Mouse (Mus musculus) liver, embryonic 15.5 days (tissue): ENCODE data around the gene Gclm. TPM values are rescaled to one million over a fixed set of nuclear protein-coding genes. Genes with fewer than 3 reads are reported as not detected.
"Not testable (repeated sequence)": the region's sequence is repeated elsewhere in the genome, so short reads cannot be mapped to it uniquely, and the experiment has no call there.

Experiments used
- ATAC-seq: fragments of 200-750 bp; cut with Nextera tagmentation; 2 replicates; pipeline ENCODE4 v1.8.0; 2017; ENCODE audit warnings: moderate number of reproducible peaks, mild to moderate bottlenecking, moderate library complexity; ENCODE audit not compliant: insufficient read depth
- H3K27ac ChIP-seq: fragments of 300-500 bp; sonication (generic); replicated peaks from 2 replicates; pipeline ENCODE4 v1.5.1; 2015; ENCODE audit warnings: mild to moderate bottlenecking, inconsistent platforms
- H3K27me3 ChIP-seq: fragments of 300-500 bp; sonication (generic); 2 replicates; pipeline ENCODE4 v1.6.1; 2015; ENCODE audit warnings: mild to moderate bottlenecking, inconsistent platforms
- H3K36me3 ChIP-seq: fragments of 300-500 bp; sonication (generic); replicated peaks from 2 replicates; pipeline ENCODE4 v1.6.1; 2015; ENCODE audit warnings: moderate library complexity, mild to moderate bottlenecking, inconsistent platforms
- H3K4me1 ChIP-seq: fragments of 300-500 bp; sonication (generic); replicated peaks from 2 replicates; pipeline ENCODE4 v1.6.1; 2015; ENCODE audit warnings: inconsistent platforms
- H3K4me2 ChIP-seq: fragments of 300-500 bp; sonication (generic); 2 replicates; pipeline ENCODE4 v1.6.1; 2015; ENCODE audit warnings: moderate library complexity, mild to moderate bottlenecking, inconsistent platforms
- H3K4me3 ChIP-seq: fragments of 300-500 bp; sonication (generic); replicated peaks from 2 replicates; pipeline ENCODE4 v1.5.1; 2015; ENCODE audit warnings: mild to moderate bottlenecking, inconsistent platforms
- H3K9ac ChIP-seq: fragments of 300-500 bp; sonication (generic); 2 replicates; pipeline ENCODE4 v1.6.1; 2015; ENCODE audit warnings: moderate library complexity, mild to moderate bottlenecking, inconsistent platforms
- H3K9me3 ChIP-seq: fragments of 300-500 bp; sonication (generic); replicated peaks from 2 replicates; pipeline ENCODE4 v1.6.1; 2016; ENCODE audit warnings: inconsistent platforms
- WGBS: fragments of 180-500 bp; shearing (Covaris S2); methylation state at CpG from one replicate; pipeline ENCODE4 v1.1.7; 2015; ENCODE audit warnings: mixed read lengths; ENCODE audit not compliant: insufficient replicate concordance; 5-methylcytosine and 5-hydroxymethylcytosine counted together
- polyA plus RNA-seq: library from polyadenylated mRNA; unstranded; fragments of >200 nt; fragmentation: Nextera tagmentation; extraction: Ambion mirVana; gene quantifications from 2 replicates; pipeline ENCODE4 v1.2.1, GENCODE M21; 2015

Gene Gclm
- polyA plus RNA-seq, 1 experiment from 2014 or later, result 427 TPM

DNA sequence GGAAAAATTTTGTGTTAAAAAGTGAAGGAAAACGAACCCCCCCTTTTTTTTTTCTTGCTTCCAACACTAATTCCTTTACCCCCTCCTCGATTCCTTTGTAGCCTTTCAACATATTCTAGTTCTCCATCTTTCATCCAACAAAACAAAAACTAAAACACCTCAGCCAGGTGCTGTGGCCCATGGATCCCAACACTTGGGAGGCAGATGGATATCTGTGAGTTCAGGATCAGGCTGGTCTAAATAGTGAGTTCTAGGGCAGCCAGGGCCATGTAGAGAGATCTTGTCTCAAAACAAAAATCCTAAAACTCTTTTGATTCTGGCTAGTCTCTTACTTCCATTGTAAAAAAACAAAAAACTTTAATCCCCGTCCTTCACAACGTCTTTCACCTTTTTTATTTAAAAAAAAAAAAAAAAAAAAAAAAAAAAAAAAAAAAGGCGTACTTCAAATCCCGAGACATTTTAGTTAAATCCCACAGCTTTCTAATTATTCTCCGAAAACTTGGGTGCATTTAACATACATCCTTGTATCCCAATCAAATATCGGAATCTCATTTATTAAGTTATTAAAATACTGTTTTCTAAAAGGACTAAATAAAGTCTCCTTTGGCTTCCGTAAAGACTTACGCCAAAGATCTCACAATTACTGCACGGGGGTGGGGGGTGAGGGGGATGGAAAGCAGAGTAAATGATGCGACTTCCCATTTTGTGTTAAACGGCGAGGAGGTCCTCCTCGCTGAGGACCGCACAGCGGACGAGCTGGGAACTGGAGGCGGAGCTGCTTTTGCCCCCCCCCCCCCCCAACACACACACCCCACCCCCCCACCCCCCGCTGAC is 28.3 kb downstream of the Gclm start:
- H3K9me3 ChIP-seq, result no peaks in the 10 kb centered on the region
- H3K4me1 ChIP-seq, result peaks cover 51% of the 10 kb centered on the region
- 7% methylated on average over 20 of the region's 20 CpGs for WGBS
- H3K4me3 ChIP-seq, result peak overlapping the region; percentile 96
- no peak for ATAC-seq
- H3K9ac ChIP-seq, result peak overlapping the region; percentile 96
- H3K36me3 ChIP-seq, result peaks cover 44% of the 10 kb centered on the region
- peak overlapping the region; percentile 82 for H3K4me2 ChIP-seq
- H3K27me3 ChIP-seq, result no peaks in the 10 kb centered on the region
- no peak overlapping the region for H3K27ac ChIP-seq

DNA sequence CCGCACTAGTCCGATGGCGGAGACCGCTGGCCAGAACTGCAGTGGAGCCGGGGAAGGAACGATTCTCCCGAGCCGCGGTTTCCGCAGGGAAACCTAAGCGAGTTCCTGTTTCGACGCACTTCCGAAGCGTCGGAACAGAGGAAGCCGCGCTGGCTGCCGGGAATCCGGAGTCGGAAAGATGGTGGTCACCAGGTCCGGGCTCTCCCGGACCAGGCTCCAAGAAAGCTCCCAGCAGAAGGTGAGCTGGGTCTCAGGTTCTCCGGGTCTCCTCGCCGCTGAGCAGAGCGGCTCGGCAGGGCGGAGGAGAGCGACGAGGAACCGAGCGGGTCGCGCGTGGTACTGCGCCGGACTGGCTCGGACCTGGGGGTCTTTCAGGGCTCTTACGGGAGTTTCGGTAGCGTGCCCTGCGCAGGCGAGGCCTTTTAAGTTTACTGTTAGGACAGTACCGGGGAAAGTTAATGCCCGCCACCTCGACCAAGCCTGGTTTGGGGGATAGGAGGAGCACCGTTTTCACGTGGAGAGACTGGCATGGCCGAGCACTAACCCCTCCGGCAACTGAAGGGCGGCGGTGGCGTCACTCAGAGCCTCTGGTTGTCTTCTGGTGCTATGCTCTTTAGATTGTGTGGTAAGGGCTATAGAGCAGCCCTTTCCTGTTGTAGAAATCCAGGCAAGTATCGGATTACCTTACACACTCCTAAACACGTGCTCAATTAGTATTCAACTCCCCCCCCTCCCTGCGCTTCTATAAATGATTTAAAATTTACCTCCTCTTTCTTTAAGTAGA is 29.1 kb downstream of the Gclm start, which contains the start of gene Dnttip2:
Gene Dnttip2, plus strand, starts transcription at position 148 of the 784 bp plus-strand sequence.
- peak within 1 kb of the TSS; percentile 96 for H3K9ac ChIP-seq
- peak; percentile 87 for ATAC-seq
- H3K9me3 ChIP-seq, result no peaks in the 10 kb centered on the region
- no peaks in the 10 kb centered on the region for H3K27me3 ChIP-seq
- peak within 1 kb of the TSS; percentile 76 for H3K27ac ChIP-seq
- peak within 1 kb of the TSS; percentile 96 for H3K4me3 ChIP-seq
- peaks cover 49% of the 10 kb centered on the region for H3K36me3 ChIP-seq
- WGBS, result under 1% methylated on average over 57 of the region's 57 CpGs
- peak within 1 kb of the TSS; percentile 82 for H3K4me2 ChIP-seq
- H3K4me1 ChIP-seq, result peaks cover 51% of the 10 kb centered on the region

DNA sequence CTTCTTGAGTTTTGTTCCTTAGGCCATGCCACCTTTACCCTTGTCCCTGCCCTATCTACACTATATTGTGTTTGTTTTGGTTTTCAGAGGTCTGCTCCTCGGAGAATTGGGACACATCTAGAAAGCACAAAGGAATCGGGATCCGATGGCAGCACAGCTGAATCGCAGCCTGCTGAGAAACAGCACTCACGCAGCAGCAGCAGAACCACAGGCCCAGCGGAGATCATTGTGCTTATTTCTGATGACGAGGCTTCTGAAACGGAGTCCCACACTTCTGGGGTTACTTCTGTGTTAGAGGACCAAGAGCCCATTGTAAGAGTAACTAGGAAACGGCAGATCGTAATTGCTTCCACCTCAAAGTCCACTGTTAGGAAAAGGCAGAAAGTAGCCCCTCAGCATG is 29.8 kb downstream of the Gclm start:
- peaks cover 52% of the 10 kb centered on the region for H3K36me3 ChIP-seq

DNA sequence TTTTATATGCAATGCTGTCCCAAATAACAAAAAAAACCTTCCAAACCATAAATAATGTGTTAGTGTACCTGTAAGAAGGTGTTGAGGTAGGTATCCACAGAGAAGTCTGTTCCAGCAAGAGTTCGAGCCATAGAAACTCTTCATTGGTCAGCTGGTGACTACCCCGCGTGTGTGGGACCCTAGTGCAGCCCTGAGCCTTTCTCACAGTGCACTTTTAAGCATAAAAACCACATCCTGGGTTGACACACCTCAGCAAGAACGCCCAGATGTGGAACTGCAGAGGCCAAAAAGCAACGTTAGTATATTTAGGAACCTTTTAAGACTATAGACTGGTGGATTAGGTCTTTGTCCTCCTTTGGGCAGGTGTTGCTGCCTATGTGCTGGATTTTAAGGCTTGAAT is 41.8 kb downstream of the Gclm start:
- peaks cover 12% of the 10 kb centered on the region for H3K4me1 ChIP-seq
- H3K27me3 ChIP-seq, result peaks cover 24% of the 10 kb centered on the region
- no peaks in the 10 kb centered on the region for H3K9me3 ChIP-seq
- H3K36me3 ChIP-seq, result peaks cover 34% of the 10 kb centered on the region
- H3K27ac ChIP-seq, result no peak overlapping the region
- WGBS, result 38% methylated on average over 5 of the region's 5 CpGs
- no peak for ATAC-seq
- no peak overlapping the region for H3K4me3 ChIP-seq
- H3K9ac ChIP-seq, result no peak overlapping the region
- H3K4me2 ChIP-seq, result no peak overlapping the region

More for the DNA sequence above, 29.8 kb downstream of the Gclm start:
- Histone ChIP-seq H3K4me2 (peak overlapping the region; percentile 82), H3K27ac (0 out of 2 replicates have a peak overlapping the region, but pooled peaks have one; percentile 76), H3K9me3 (no peaks in the 10 kb centered on the region), H3K27me3 (no peaks in the 10 kb centered on the region), H3K4me3 (peak overlapping the region; percentile 96), H3K9ac (peak overlapping the region; percentile 96; the same call in 1 of the 2 replicates), H3K4me1 (peaks cover 51% of the 10 kb centered on the region)
- 76% methylated on average over 10 of the region's 10 CpGs for WGBS
- no peak for ATAC-seq

DNA sequence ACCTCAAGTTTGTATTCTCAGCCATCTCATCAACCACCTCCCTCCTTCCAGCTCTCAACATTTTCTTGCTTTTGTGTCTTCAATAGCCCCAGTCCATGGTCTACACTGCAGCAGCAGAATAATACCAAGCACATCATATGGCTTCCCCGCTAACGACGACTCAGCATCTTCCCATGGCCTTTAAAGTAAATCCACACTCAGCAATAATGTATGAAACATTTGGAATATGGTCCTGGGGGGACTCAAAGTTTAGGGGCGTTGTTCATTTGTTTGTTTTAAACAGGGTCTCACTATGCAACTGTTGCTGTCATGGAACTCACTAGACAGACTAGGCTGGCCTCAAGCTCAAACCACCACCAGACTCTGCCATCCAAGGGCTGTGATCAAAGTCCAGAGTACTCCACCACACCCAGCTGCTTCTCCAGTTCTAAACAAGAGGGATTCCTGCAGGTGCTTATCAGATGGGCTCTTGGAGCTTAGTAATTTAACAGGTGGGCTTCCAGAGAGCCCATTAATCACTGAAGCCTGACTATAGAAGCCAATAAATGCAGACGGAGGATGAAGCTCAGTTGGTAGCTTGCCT is 43.3 kb downstream of the Gclm start:
- Histone ChIP-seq H3K4me2 (no peak overlapping the region), H3K4me1 (peaks cover 23% of the 10 kb centered on the region), H3K27me3 (peaks cover 37% of the 10 kb centered on the region), H3K9ac (no peak overlapping the region), H3K9me3 (no peaks in the 10 kb centered on the region), H3K4me3 (no peak overlapping the region), H3K36me3 (peaks cover 19% of the 10 kb centered on the region), H3K27ac (no peak overlapping the region)
- no peak for ATAC-seq
- WGBS, result 72% methylated on average over 5 of the region's 5 CpGs

DNA sequence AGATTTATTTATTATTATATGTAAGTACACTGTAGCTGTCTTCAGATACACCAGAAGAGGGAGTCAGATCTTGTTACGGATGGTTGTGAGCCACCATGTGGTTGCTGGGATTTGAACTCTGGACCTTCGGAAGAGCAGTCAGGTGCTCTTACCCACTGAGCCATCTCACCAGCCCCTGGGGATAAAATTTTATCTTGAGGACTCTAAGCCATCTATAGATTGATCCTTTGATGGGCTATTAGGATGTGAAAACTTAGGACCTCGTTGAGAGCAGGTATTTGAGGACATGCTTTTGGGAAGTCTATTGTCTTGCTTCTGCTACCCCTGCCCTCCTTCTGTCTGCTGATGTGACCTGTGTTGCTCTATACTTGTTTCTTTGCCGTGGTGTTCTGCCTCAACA is 44.0 kb downstream of the Gclm start:
- WGBS, result 56% methylated on average over 4 of the region's 4 CpGs
- not testable (repeated sequence) for H3K9ac ChIP-seq, H3K4me3 ChIP-seq, H3K27ac ChIP-seq, H3K9me3 ChIP-seq, H3K4me2 ChIP-seq, ATAC-seq
- peaks cover 12% of the 10 kb centered on the region for H3K36me3 ChIP-seq
- H3K27me3 ChIP-seq, result peaks cover 43% of the 10 kb centered on the region
- H3K4me1 ChIP-seq, result peaks cover 30% of the 10 kb centered on the region

DNA sequence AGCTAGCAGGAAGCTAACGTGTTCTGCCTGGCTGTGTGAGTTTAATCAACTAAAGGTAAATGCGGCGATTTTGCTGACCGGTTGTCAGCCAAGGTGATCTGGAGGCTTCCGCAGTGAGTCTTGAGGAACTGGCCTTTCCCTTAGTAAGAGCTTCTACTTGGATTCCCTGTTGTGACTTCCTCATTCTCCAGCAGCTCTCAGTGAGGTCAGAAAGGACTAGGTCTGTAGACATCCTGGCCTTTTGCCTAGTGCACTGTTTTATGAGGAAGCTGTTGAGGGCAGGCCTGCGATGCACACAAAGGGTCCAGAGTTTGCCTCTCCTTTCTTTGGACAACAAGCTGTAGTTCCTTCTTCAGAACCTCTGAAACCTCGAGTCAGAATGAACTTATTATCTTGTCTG is 45.3 kb downstream of the Gclm start:
- H3K27ac ChIP-seq, result no peak overlapping the region
- H3K4me3 ChIP-seq, result no peak overlapping the region
- peaks cover 39% of the 10 kb centered on the region for H3K4me1 ChIP-seq
- 25% methylated on average over 7 of the region's 7 CpGs for WGBS
- no peaks in the 10 kb centered on the region for H3K9me3 ChIP-seq
- no peak overlapping the region for H3K9ac ChIP-seq
- H3K36me3 ChIP-seq, result peaks cover 2% of the 10 kb centered on the region
- peaks cover 51% of the 10 kb centered on the region for H3K27me3 ChIP-seq
- no peak for ATAC-seq
- no peak overlapping the region for H3K4me2 ChIP-seq

DNA sequence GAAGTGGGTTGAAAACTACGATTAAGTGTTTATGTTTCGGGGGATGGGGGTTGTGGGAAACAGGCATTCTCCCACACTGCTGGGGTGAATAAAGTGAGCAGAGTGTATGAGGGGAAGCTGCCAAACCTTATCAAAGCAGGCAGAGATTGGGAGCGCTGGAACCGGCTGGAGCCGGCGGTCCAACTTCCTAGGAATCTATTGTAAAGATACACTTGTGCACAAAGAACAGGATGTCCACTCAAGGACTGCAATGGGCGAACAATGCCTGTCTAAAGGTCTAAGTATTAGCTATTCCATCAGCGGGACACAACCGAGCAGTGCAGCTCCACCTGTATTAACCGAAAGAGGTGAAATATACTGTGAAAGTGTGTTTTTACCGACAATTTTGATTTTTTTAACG is 46.5 kb downstream of the Gclm start:
- H3K27ac ChIP-seq, result no peak overlapping the region
- no peak overlapping the region for H3K9ac ChIP-seq
- WGBS, result 40% methylated on average over 12 of the region's 12 CpGs
- H3K4me1 ChIP-seq, result peaks cover 41% of the 10 kb centered on the region
- no peaks in the 10 kb centered on the region for H3K9me3 ChIP-seq
- ATAC-seq, result no peak
- H3K4me2 ChIP-seq, result peak overlapping the region; percentile 99
- H3K36me3 ChIP-seq, result no peaks in the 10 kb centered on the region
- peak overlapping the region; percentile 85 for H3K4me3 ChIP-seq
- H3K27me3 ChIP-seq, result peaks cover 51% of the 10 kb centered on the region

DNA sequence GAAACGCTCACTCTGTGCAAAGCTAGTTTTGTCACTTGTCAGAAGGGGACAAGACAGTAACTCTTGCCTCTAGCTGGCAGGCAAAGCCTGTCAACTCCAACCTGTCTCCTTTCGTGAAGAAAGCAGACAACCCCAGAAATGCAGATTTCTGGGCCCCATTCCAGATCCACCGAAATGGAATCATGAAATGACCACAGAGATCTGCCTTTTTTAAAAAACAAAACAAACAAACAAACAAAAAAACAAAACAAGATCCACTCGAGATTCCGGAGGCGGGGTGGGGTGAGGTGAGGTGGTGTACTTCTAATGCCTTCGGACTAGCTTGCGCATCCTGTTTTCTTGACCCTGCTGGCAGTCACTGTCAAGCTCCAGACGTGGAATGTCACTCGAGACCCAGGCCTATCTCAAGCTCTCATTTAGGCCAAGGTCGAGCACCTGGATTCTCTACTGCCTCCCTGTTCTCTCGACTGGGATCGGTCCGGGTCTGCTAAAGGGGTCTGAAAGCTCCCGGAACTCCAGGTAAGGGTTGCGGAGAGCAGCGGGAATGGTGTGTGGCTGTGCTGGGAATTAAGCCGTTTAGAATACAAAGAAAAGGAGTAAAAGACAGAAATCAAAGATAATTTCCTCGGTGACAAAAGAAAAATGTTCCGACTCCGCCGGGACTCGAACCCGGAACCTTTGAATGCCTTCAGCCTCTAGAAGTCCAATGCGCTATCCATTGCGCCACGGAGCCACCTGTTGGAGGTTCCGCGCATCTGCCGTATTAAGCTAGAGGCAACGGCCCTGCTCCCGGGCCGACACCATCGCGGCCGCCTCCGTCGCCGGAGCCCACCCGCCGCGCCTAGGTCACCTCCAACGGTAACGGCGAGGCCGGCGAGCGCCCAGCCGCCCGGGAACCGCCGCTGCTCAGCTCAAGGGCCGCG is 47.2 kb downstream of the Gclm start:
- peak overlapping the region; percentile 73 for H3K9ac ChIP-seq
- H3K27ac ChIP-seq, result peak overlapping the region; percentile 74
- H3K9me3 ChIP-seq, result no peaks in the 10 kb centered on the region
- 8% methylated on average over 54 of the region's 54 CpGs for WGBS
- peak; percentile 82 for ATAC-seq
- peaks cover 41% of the 10 kb centered on the region for H3K4me1 ChIP-seq
- peaks cover 51% of the 10 kb centered on the region for H3K27me3 ChIP-seq
- peak overlapping the region; percentile 85 for H3K4me3 ChIP-seq
- peak overlapping the region; percentile 99 for H3K4me2 ChIP-seq
- H3K36me3 ChIP-seq, result no peaks in the 10 kb centered on the region

DNA sequence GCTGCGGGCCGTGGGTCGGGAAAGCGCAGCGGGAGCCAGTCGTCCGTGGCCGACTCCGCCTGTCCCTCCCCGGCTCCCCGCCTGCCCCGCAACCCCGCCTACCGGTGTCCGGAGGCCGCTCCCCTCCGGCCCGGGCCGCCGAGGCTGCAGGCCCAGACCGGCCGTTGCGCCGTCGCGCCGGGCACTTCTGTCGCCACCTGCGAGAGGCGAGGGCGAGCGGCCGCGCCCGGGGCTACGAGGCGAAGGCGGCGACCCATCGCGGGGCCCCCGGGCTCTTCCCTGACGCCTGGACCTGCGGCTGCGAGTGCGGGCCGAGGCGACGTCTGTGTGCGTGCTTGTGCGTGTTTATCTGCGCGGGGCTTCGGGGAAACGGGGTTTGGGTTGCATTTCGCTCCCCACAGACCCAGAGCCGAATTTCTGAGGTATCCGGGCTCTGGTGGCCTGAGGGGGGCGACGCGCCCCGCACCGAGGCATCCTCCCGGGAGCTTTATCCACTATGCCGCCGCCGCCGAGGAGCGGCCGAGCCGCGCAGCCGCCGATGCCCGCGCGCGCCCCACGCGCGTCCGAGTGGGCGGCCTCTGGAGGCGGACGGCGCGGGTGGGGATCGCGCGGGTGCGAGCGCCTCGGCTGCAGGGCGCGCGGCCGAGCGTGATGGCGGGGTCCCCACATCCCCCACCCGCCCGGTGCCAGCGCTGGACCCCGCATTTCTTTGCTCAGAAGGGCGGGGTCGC is 48.0 kb downstream of the Gclm start:
- Histone ChIP-seq H3K9me3 (no peaks in the 10 kb centered on the region), H3K4me1 (peaks cover 41% of the 10 kb centered on the region), H3K27ac (peak overlapping the region; percentile 74), H3K4me3 (peak overlapping the region; percentile 85), H3K36me3 (no peaks in the 10 kb centered on the region), H3K4me2 (peak overlapping the region; percentile 99), H3K9ac (peak overlapping the region; percentile 73), H3K27me3 (peaks cover 51% of the 10 kb centered on the region)
- peak; percentile 91 for ATAC-seq
- WGBS, result under 1% methylated on average over 103 of the region's 105 CpGs
